Mouse (Mus musculus) lung, postnatal 0 days (tissue): ENCODE measurements at regions not wholly inside any gene's neighbourhood (a gene's known extent, or its start where the extent isn't known, plus 50 kb on each side); places are given as distances from the start of the nearest gene placed in this dataset.

Experiments used
- CTCF ChIP-seq: IDR thresholded peaks from 2 replicates; pipeline ENCODE4 v1.5.1; 2016; ENCODE audit warnings: antibody characterized with exemption, mild to moderate bottlenecking
- EP300 ChIP-seq: IDR thresholded peaks from 2 replicates; pipeline ENCODE4 v1.6.1; 2016; ENCODE audit warnings: antibody characterized with exemption, mild to moderate bottlenecking, control low read depth

- TF ChIP-seq EP300: no peak
- no peak for TF ChIP-seq CTCF
These were observed 112.9 kb downstream of the Olfr164 start for GRCm38 (mm10) chr16:19200977-19201376.
